Mouse (Mus musculus) gastrocnemius, postnatal 25 days (tissue): ENCODE results near the gene Nudt3. TPM values are rescaled to one million over a fixed set of nuclear protein-coding genes. Genes with fewer than 3 reads are reported as not detected.

Experiments
- DNase-seq: peaks from one replicate; pipeline ENCODE4 v3.0.0; 2022
- total RNA-seq, 2 experiments: library from RNA; stranded (reverse); gene quantifications; 1 replicate in 1 of 2; 2 replicates in 1 of 2; pipeline ENCODE4 v1.2.3; 2021

The Nudt3 gene
- total RNA-seq, 2 experiments from 2014 or later: 201 to 245 TPM

GRCm38 (mm10) chr17:27600869-27601268 lies 22.4 kb downstream of the Nudt3 start:
- no peak for DNase-seq

GRCm38 (mm10) chr17:27600286-27600685 lies 23.0 kb downstream of the Nudt3 start:
- DNase-seq: no peak

- no peak for DNase-seq
These were observed 26.7 kb downstream of the Nudt3 start for GRCm38 (mm10) chr17:27596376-27597190.

- DNase-seq: no peak
These were observed 27.5 kb downstream of the Nudt3 start for GRCm38 (mm10) chr17:27595659-27596375.

- DNase-seq: no peak
These were observed 30.8 kb downstream of the Nudt3 start for GRCm38 (mm10) chr17:27592565-27592910.

GRCm38 (mm10) chr17:27591826-27592564 lies 31.3 kb downstream of the Nudt3 start:
- DNase-seq: no peak

- no peak for DNase-seq
These were observed 35.1 kb downstream of the Nudt3 start for GRCm38 (mm10) chr17:27588231-27588630.

- peak; percentile 53 for DNase-seq
These were observed 36.0 kb downstream of the Nudt3 start for GRCm38 (mm10) chr17:27587252-27587651.

- no peak for DNase-seq
These were observed 36.6 kb downstream of the Nudt3 start for GRCm38 (mm10) chr17:27586661-27587060.

GRCm38 (mm10) chr17:27583185-27583894 lies 40.0 kb downstream of the Nudt3 start:
- DNase-seq: no peak

- no peak for DNase-seq
These were observed 42.8 kb downstream of the Nudt3 start for GRCm38 (mm10) chr17:27580392-27581068.

GRCm38 (mm10) chr17:27579816-27580215 lies 43.5 kb downstream of the Nudt3 start:
- DNase-seq: no peak

- DNase-seq: no peak
These were observed 44.8 kb downstream of the Nudt3 start for GRCm38 (mm10) chr17:27578487-27578886.

GRCm38 (mm10) chr17:27577468-27577867 lies 45.8 kb downstream of the Nudt3 start:
- no peak for DNase-seq

- DNase-seq: no peak
These were observed 47.2 kb downstream of the Nudt3 start for GRCm38 (mm10) chr17:27576056-27576455.

- no peak for DNase-seq
These were observed 48.0 kb downstream of the Nudt3 start for GRCm38 (mm10) chr17:27575116-27575776.

GRCm38 (mm10) chr17:27574470-27575115 lies 48.7 kb downstream of the Nudt3 start:
- peak; percentile 91 for DNase-seq

GRCm38 (mm10) chr17:27573772-27574320 lies 49.4 kb downstream of the Nudt3 start:
- DNase-seq: no peak

GRCm38 (mm10) chr17:27571315-27571714 lies 52.0 kb downstream of the Nudt3 start:
- no peak for DNase-seq

- DNase-seq: no peak
These were observed 55.1 kb downstream of the Nudt3 start for GRCm38 (mm10) chr17:27568228-27568627.
